Mouse (Mus musculus) megakaryocyte progenitor cell, adult 5-6 weeks (primary cell): ENCODE data around the gene Gm49601. TPM values are rescaled to one million over a fixed set of nuclear protein-coding genes. Genes with fewer than 3 reads are reported as not detected.

Source experiments
- ATAC-seq: replicated peaks from 2 replicates; pipeline ENCODE4 v1.8.0; 2016; ENCODE audit warnings: mild to moderate bottlenecking, moderate TSS enrichment, inconsistent platforms; ENCODE audit not compliant: poor library complexity
- total RNA-seq, 2 experiments: library from RNA; stranded (forward) in 1 of 2; stranded (reverse) in 1 of 2; fragments of 157-497, 149-512 nt in 1 of 2; fragments of 200-1000 nt in 1 of 2; gene quantifications; 2 replicates each; pipeline versions ENCODE4 v1.2.3 to v1.2.4; 2015 to 2017

The Gm49601 gene
- total RNA-seq, 2 experiments from 2014 or later, result 0.79 to 3.5 TPM

- ATAC-seq, result no peak
Measured at GRCm38 (mm10) chr16:18583673-18584357, 42.4 kb downstream of the Gm49601 start.

- no peak for ATAC-seq
Measured at GRCm38 (mm10) chr16:18583169-18583568, 43.1 kb downstream of the Gm49601 start.

GRCm38 (mm10) chr16:18582426-18583148 is 43.6 kb downstream of the Gm49601 start:
- no peak for ATAC-seq

GRCm38 (mm10) chr16:18581623-18582205 is 44.5 kb downstream of the Gm49601 start:
- ATAC-seq, result 0 out of 2 replicates have a peak, but pooled peaks have one; percentile 8

- no peak for ATAC-seq
Measured at GRCm38 (mm10) chr16:18581050-18581622, 45.1 kb downstream of the Gm49601 start.

GRCm38 (mm10) chr16:18580389-18580788 is 45.8 kb downstream of the Gm49601 start:
- no peak for ATAC-seq

- peak; percentile 57 for ATAC-seq
Measured at GRCm38 (mm10) chr16:18577599-18578160, 48.5 kb downstream of the Gm49601 start.

GRCm38 (mm10) chr16:18577071-18577470 is 49.2 kb downstream of the Gm49601 start:
- no peak for ATAC-seq

- ATAC-seq, result no peak
Measured at GRCm38 (mm10) chr16:18574196-18574595, 52.0 kb downstream of the Gm49601 start.

Other genes starting within 250 kb of the Gm49601 start
- 14.3 and 23.0 TPM in 2 replicates for gene Txnrd2, start 200.0 kb downstream of the Gm49601 start, total RNA-seq (2015)
- gene Txnrd2, start 200.0 kb downstream of the Gm49601 start, total RNA-seq (2017), result 12.5 and 20.6 TPM in 2 replicates
- 42.8 and 55.1 TPM in 2 replicates for gene Comt, start 199.6 kb downstream of the Gm49601 start, total RNA-seq (2015)
- 42.3 and 47.1 TPM in 2 replicates for gene Comt, start 199.6 kb downstream of the Gm49601 start, total RNA-seq (2017)
- 6.4 and 7.3 TPM in 2 replicates for gene Gnb1l, start 127.7 kb downstream of the Gm49601 start, total RNA-seq (2015)
- 2.4 and 8.8 TPM in 2 replicates for gene Gnb1l, start 127.7 kb downstream of the Gm49601 start, total RNA-seq (2017)
- 5.8 and 8.1 TPM in 2 replicates for gene Rtl10, start 127.5 kb downstream of the Gm49601 start, total RNA-seq (2015)
- 2.6 and 4.1 TPM in 2 replicates for gene Rtl10, start 127.5 kb downstream of the Gm49601 start, total RNA-seq (2017)
- not detected in 2 replicates for gene Tbx1, start 35.8 kb downstream of the Gm49601 start, total RNA-seq (2015)
- gene Tbx1, start 35.8 kb downstream of the Gm49601 start, total RNA-seq (2017), result not detected in 2 replicates
- gene Gp1bb, start 4.0 kb downstream of the Gm49601 start, total RNA-seq (2015), result 0.76 TPM in 1 of 2 replicates, not detected in the other
- gene Gp1bb, start 4.0 kb downstream of the Gm49601 start, total RNA-seq (2017), result 0.25 TPM in 1 of 2 replicates, not detected in the other
- 7.0 and 9.1 TPM in 2 replicates for gene Sept5, start 3.5 kb upstream of the Gm49601 start, total RNA-seq (2015)
- gene Sept5, start 3.5 kb upstream of the Gm49601 start, total RNA-seq (2017), result 2.6 and 8.7 TPM in 2 replicates
- not detected in 2 replicates for gene Cldn5, start 150.4 kb upstream of the Gm49601 start, total RNA-seq (2015)
- gene Cldn5, start 150.4 kb upstream of the Gm49601 start, total RNA-seq (2017), result not detected in 2 replicates
- gene Ufd1, start 185.4 kb upstream of the Gm49601 start, total RNA-seq (2015), result 54.3 and 60.0 TPM in 2 replicates
- 72.6 and 83.2 TPM in 2 replicates for gene Ufd1, start 185.4 kb upstream of the Gm49601 start, total RNA-seq (2017)
- gene Cdc45, start 185.6 kb upstream of the Gm49601 start, total RNA-seq (2015), result 85.4 and 93.9 TPM in 2 replicates
- 110 and 121 TPM in 2 replicates for gene Cdc45, start 185.6 kb upstream of the Gm49601 start, total RNA-seq (2017)
- 23.1 and 27.0 TPM in 2 replicates for gene 2510002D24Rik, start 210.2 kb upstream of the Gm49601 start, total RNA-seq (2015)
- 23.2 and 36.1 TPM in 2 replicates for gene 2510002D24Rik, start 210.2 kb upstream of the Gm49601 start, total RNA-seq (2017)
- gene Gm28539, start 210.2 kb upstream of the Gm49601 start, total RNA-seq (2015), result not detected in 2 replicates
- gene Gm28539, start 210.2 kb upstream of the Gm49601 start, total RNA-seq (2017), result not detected in 2 replicates